Mouse (Mus musculus): Measurements from ENCODE around the gene Pkn1.
A peak's percentile ranks its signal among the peaks of the same experiment; 100 is the strongest.

Gene Pkn1

GRCm38 (mm10) chr8:83698661-83699453 lies at the start of gene Pkn1:
Gene Pkn1, minus strand, starts transcription at chr8:83699179.
- DNase-seq (ENCODE audit: inconsistent age in 2 of 2, low spot score in 1 of 2) = peak; percentile 89 to 95

GRCm38 (mm10) chr8:83748708-83749107 lies 49.7 kb upstream of the Pkn1 start:
- peak; percentile 47 to 56 for DNase-seq (ENCODE audit: inconsistent age in 2 of 2, low spot score in 1 of 2)

- peak; percentile 66 to 74 for DNase-seq (ENCODE audit: inconsistent age in 2 of 2, low spot score in 1 of 2)
Measured at GRCm38 (mm10) chr8:83747661-83748346, 48.8 kb upstream of the Pkn1 start.

GRCm38 (mm10) chr8:83744070-83744469 lies 45.1 kb upstream of the Pkn1 start:
- peak in 1 of 2 experiments; percentile 70 for DNase-seq (ENCODE audit: inconsistent age in 2 of 2, low spot score in 1 of 2)

- DNase-seq (ENCODE audit: inconsistent age in 2 of 2, low spot score in 1 of 2) = no peak
Measured at GRCm38 (mm10) chr8:83742968-83743367, 44.0 kb upstream of the Pkn1 start.

GRCm38 (mm10) chr8:83741849-83742655 lies 43.1 kb upstream of the Pkn1 start:
- DNase-seq (ENCODE audit: inconsistent age in 2 of 2, low spot score in 1 of 2) = peak in 1 of 2 experiments; percentile 46

- DNase-seq (ENCODE audit: inconsistent age in 2 of 2, low spot score in 1 of 2) = peak; percentile 81 to 87
Measured at GRCm38 (mm10) chr8:83740976-83741741, 42.2 kb upstream of the Pkn1 start, which contains the start of gene Adgre5. Gene Adgre5, minus strand, starts transcription at chr8:83741326.

- DNase-seq (ENCODE audit: inconsistent age in 2 of 2, low spot score in 1 of 2) = no peak
Measured at GRCm38 (mm10) chr8:83740586-83740975, 41.6 kb upstream of the Pkn1 start.

- peak in 1 of 2 experiments; percentile 62 for DNase-seq (ENCODE audit: inconsistent age in 2 of 2, low spot score in 1 of 2)
Measured at GRCm38 (mm10) chr8:83739711-83740468, 40.9 kb upstream of the Pkn1 start.

GRCm38 (mm10) chr8:83738949-83739710 lies 40.2 kb upstream of the Pkn1 start:
- no peak for DNase-seq (ENCODE audit: inconsistent age in 2 of 2, low spot score in 1 of 2)

GRCm38 (mm10) chr8:83737852-83738562 lies 39.0 kb upstream of the Pkn1 start:
- peak; percentile 77 to 86 for DNase-seq (ENCODE audit: inconsistent age in 2 of 2, low spot score in 1 of 2)

GRCm38 (mm10) chr8:83737346-83737745 lies 38.4 kb upstream of the Pkn1 start:
- DNase-seq (ENCODE audit: inconsistent age in 2 of 2, low spot score in 1 of 2) = no peak

- DNase-seq (ENCODE audit: inconsistent age in 2 of 2, low spot score in 1 of 2) = no peak
Measured at GRCm38 (mm10) chr8:83736681-83737080, 37.7 kb upstream of the Pkn1 start.

GRCm38 (mm10) chr8:83732919-83733318 lies 33.9 kb upstream of the Pkn1 start:
- no peak for DNase-seq (ENCODE audit: inconsistent age in 2 of 2, low spot score in 1 of 2)

- no peak for DNase-seq (ENCODE audit: inconsistent age in 2 of 2, low spot score in 1 of 2)
Measured at GRCm38 (mm10) chr8:83731906-83732305, 32.9 kb upstream of the Pkn1 start.

- DNase-seq (ENCODE audit: inconsistent age in 2 of 2, low spot score in 1 of 2) = peak in 1 of 2 experiments; percentile 68
Measured at GRCm38 (mm10) chr8:83729009-83729807, 30.2 kb upstream of the Pkn1 start.

- peak in 1 of 2 experiments; percentile 48 for DNase-seq (ENCODE audit: inconsistent age in 2 of 2, low spot score in 1 of 2)
Measured at GRCm38 (mm10) chr8:83725521-83726102, 26.6 kb upstream of the Pkn1 start.
